8 mouse cellular contexts compared by ENCODE assay signal in the genomic region with DNA sequence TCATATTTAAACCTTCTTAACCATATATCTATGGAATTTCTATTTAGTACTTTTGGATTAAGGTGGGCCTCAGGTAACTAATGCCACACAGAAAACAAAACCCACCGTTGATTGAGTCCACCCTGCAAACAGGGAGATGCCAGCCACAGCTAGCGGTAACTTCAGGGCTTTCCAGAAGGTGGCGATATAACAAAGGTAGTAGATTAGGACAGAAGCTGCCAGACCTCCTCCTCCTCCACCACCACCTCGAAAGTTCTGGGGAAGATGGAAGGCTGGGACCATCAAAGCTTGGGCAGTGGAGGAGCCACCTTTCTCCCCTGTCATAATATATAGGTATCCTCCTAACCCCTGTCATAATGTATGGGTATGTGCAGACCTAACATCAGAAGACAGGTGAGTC. TPM values are rescaled to one million over a fixed set of nuclear protein-coding genes. Genes with fewer than 3 reads are reported as not detected.
DNase-seq lines count a peak whose midpoint lies in the region; TF ChIP-seq lines count a peak whose summit lies in the region.

No protein-coding gene starts in this region.

- peaks cover 4% of the 10 kb centered on the region for H3K4me1 ChIP-seq in heart, adult 2 months (ENCODE audit: control insufficient read depth, insufficient read depth, low read length)

- no peaks in the 10 kb centered on the region for H3K36me3 ChIP-seq in heart, adult 2 months (ENCODE audit: control insufficient read depth, insufficient read depth, low read length)

- no peak overlapping the region for H3K27ac ChIP-seq in heart, adult 2 months

- peak; percentile 60 to 62 for DNase-seq in heart, adult 2 months
- no peak for DNase-seq in heart, postnatal 25 days (ENCODE audit: low spot score)
- peak; percentile 85 for DNase-seq in CD4-positive, CD25-positive, alpha-beta regulatory T cell, adult 2 months (ENCODE audit: low read depth, low spot score)
- DNase-seq in brain, embryonic 14.5 days (ENCODE audit: low read depth) = peak; percentile 71
- DNase-seq in forelimb bud, embryonic 11.5 days (ENCODE audit: low read depth, low spot score) = peak; percentile 76
- DNase-seq in kidney, postnatal 25 days = peak; percentile 71 to 88
- DNase-seq in lung, postnatal 36 days = peak; percentile 91
- DNase-seq in spleen, postnatal 4 days (ENCODE audit: low spot score in 2 of 2) = peak; percentile 71 to 81

- no peak overlapping the region for H3K4me3 ChIP-seq in heart, adult 2 months

- no peaks in the 10 kb centered on the region for H3K27me3 ChIP-seq in heart, adult 2 months (ENCODE audit: control insufficient read depth, insufficient read depth, low read length)

- no peak for TF ChIP-seq POLR2A in heart, adult 2 months (IDR thresholded peaks at IDR 0.05; ENCODE audit: insufficient read depth, low read depth, low read length)
- TF ChIP-seq POLR2A in brain, embryonic 14.5 days (IDR thresholded peaks at IDR 0.05; ENCODE audit: borderline replicate concordance, extremely low read depth, insufficient read depth, insufficient read length, poor library complexity, severe bottlenecking) = no peak

- 0% methylated on average over 4 of the region's 4 CpGs for WGBS in heart, adult 2 months

- intact Hi-C loops in heart, adult 2 months (cut with DNase I) = loop anchor here (1.0 to 5.0 kb wide), 3 partner anchors 35 to 140 kb away; no protein-coding TSS in a partner anchor
- intact Hi-C loops in heart, postnatal 25 days (cut with DNase I) = loop anchor here (1.0 to 2.0 kb wide), 2 partner anchors 33 to 64 kb away; a partner anchor contains a TSS

- no peak overlapping the region for H3K9ac ChIP-seq in heart, adult 2 months (ENCODE audit: low read depth, low read length)

- TF ChIP-seq EP300 in heart, adult 2 months (IDR thresholded peaks at IDR 0.05; ENCODE audit: insufficient read depth, low read depth, low read length) = peak; percentile 93

- TF ChIP-seq CTCF in heart, adult 2 months (IDR thresholded peaks at IDR 0.05) = peak; percentile 90
- TF ChIP-seq CTCF in brain, embryonic 14.5 days (IDR thresholded peaks at IDR 0.05; ENCODE audit: borderline replicate concordance, extremely low read depth, insufficient read depth, insufficient read length) = peak; percentile 77

- no peaks in the 10 kb centered on the region for H3K79me2 ChIP-seq in heart, adult 2 months (replicated peaks; ENCODE audit: control insufficient read depth, insufficient read depth, low read length)

RNA-seq across cellular contexts. Expression of a gene that starts 1.8 kb away (rescaled TPM):
- total RNA-seq in heart, adult 2 months (2021) = 10 to 100 TPM; 18.4 to 24.8 TPM
- 18.5 and 19.0 TPM in 2 replicates for polyA plus RNA-seq in heart, adult 2 months (2012; rRNA removed)
- total RNA-seq in heart, postnatal 25 days (2021) = 10 to 100 TPM; 17.6 to 17.9 TPM
- polyA plus RNA-seq in brain, embryonic 14.5 days (2012; rRNA removed) = 69.2 and 78.5 TPM in 2 replicates

RNA-seq across cellular contexts. Expression of a gene that starts 11.0 kb away (rescaled TPM):
- 100 to 1,000 TPM; 132 to 145 TPM for total RNA-seq in heart, adult 2 months (2021)
- polyA plus RNA-seq in heart, adult 2 months (2012; rRNA removed) = 68.4 and 71.5 TPM in 2 replicates
- total RNA-seq in heart, postnatal 25 days (2021) = 100 to 1,000 TPM; 134 to 142 TPM
- 597 and 651 TPM in 2 replicates for polyA plus RNA-seq in brain, embryonic 14.5 days (2012; rRNA removed)

RNA-seq across cellular contexts. Expression of a gene that starts 18.0 kb away (rescaled TPM):
- 10 to 100 TPM; 14.0 to 15.0 TPM for total RNA-seq in heart, adult 2 months (2021)
- polyA plus RNA-seq in heart, adult 2 months (2012; rRNA removed) = 24.8 and 32.8 TPM in 2 replicates
- total RNA-seq in heart, postnatal 25 days (2021) = 10 to 100 TPM; 14.1 to 17.2 TPM
- polyA plus RNA-seq in brain, embryonic 14.5 days (2012; rRNA removed) = 70.7 and 84.3 TPM in 2 replicates

RNA-seq across cellular contexts. Expression of a gene that starts 32.9 kb away (rescaled TPM):
- total RNA-seq in heart, adult 2 months (2021) = 10 to 100 TPM; 10.2 to 10.7 TPM
- 8.2 and 8.6 TPM in 2 replicates for polyA plus RNA-seq in heart, adult 2 months (2012; rRNA removed)
- 10 to 100 TPM; 11.6 to 16.1 TPM for total RNA-seq in heart, postnatal 25 days (2021)
- 7.5 and 11.2 TPM in 2 replicates for polyA plus RNA-seq in brain, embryonic 14.5 days (2012; rRNA removed)

RNA-seq across cellular contexts. Expression of a gene that starts 33.1 kb away (rescaled TPM):
- under 1 TPM; 0.60 to 0.68 TPM for total RNA-seq in heart, adult 2 months (2021)
- polyA plus RNA-seq in heart, adult 2 months (2012; rRNA removed) = 3.7 and 5.0 TPM in 2 replicates
- under 1 TPM; 0.50 to 0.68 TPM for total RNA-seq in heart, postnatal 25 days (2021)
- polyA plus RNA-seq in brain, embryonic 14.5 days (2012; rRNA removed) = 2.1 and 2.3 TPM in 2 replicates
